Mouse (Mus musculus) kidney, adult 8-10 months (tissue): ENCODE data around the gene Gde1.

Experiments
- DNase-seq, 2 experiments: peaks; one replicate each; pipeline ENCODE4 v3.0.0; 2022

Gene Gde1

GRCm38 (mm10) chr7:118706051-118706450 is 473 bp upstream of the Gde1 start:
- no peak for DNase-seq

GRCm38 (mm10) chr7:118704001-118704850 is 1.4 kb downstream of the Gde1 start:
- DNase-seq, result no peak

GRCm38 (mm10) chr7:118703144-118703561 is 2.4 kb downstream of the Gde1 start:
- DNase-seq, result peak; percentile 15 to 31

GRCm38 (mm10) chr7:118698882-118699281 is 6.7 kb downstream of the Gde1 start:
- no peak for DNase-seq

- no peak for DNase-seq
Measured at GRCm38 (mm10) chr7:118697168-118697567, 8.4 kb downstream of the Gde1 start.

- DNase-seq, result no peak
Measured at GRCm38 (mm10) chr7:118696146-118696545, 9.4 kb downstream of the Gde1 start.

- no peak for DNase-seq
Measured at GRCm38 (mm10) chr7:118691287-118691686, 14.3 kb downstream of the Gde1 start.

GRCm38 (mm10) chr7:118689088-118689487 is 16.5 kb downstream of the Gde1 start:
- no peak for DNase-seq

GRCm38 (mm10) chr7:118688199-118688598 is 17.4 kb downstream of the Gde1 start:
- DNase-seq, result peak; percentile 36 to 79

- no peak for DNase-seq
Measured at GRCm38 (mm10) chr7:118676826-118677225, 28.8 kb downstream of the Gde1 start.

- DNase-seq, result no peak
Measured at GRCm38 (mm10) chr7:118670142-118670541, 35.4 kb downstream of the Gde1 start.

GRCm38 (mm10) chr7:118667773-118668172 is 37.8 kb downstream of the Gde1 start:
- DNase-seq, result no peak

- no peak for DNase-seq
Measured at GRCm38 (mm10) chr7:118656730-118657129, 48.8 kb downstream of the Gde1 start.

- no peak for DNase-seq
Measured at GRCm38 (mm10) chr7:118652572-118653295, 52.8 kb downstream of the Gde1 start.

GRCm38 (mm10) chr7:118650891-118651290 is 54.7 kb downstream of the Gde1 start:
- no peak for DNase-seq

GRCm38 (mm10) chr7:118650119-118650518 is 55.5 kb downstream of the Gde1 start:
- DNase-seq, result no peak

- DNase-seq, result no peak
Measured at GRCm38 (mm10) chr7:118649328-118649727, 56.2 kb downstream of the Gde1 start.

GRCm38 (mm10) chr7:118646237-118646636 is 59.3 kb downstream of the Gde1 start:
- no peak for DNase-seq
